Mouse (Mus musculus): ENCODE measurements around the gene Dnttip1.

DNA sequence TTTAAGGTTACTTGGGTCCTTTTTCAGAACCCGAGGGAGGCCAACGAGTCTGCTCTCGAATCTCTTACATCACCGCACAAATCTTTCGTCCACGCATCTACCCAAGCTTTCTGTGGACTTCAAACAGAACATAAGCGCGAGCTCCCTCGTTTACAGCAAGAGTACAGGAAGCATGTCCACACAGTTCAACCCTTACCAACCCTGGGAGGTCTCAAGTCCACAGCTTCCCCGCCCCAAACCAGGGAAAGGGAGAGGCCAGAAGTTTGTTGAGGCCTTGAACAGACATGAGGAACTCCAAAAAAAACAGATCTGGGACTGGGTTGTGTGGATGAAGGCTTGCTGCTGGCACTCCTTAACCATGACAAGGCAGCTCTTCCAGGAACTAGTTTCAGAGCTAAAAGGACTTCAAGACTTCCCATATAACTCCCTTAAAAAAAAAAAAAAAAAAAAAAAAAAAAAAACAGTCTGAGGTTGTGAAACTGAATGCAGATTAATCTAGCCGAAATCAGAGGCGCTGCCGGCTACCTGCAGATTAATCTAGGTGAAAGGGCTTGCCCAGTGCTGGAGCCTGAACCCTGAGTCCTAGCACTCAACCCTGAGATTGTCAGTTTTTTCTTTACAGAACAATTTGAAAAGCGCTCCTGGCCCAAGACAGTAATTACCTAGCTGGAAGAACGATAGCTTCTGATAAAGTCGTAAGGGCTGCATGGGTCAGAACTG, 57.6 kb downstream of the Dnttip1 start:
- TF ChIP-seq POLR2A (IDR thresholded peaks at IDR 0.05; ENCODE audit: control insufficient read depth, low read depth, low read length) (no peak), CTCF (IDR thresholded peaks at IDR 0.05; ENCODE audit: control insufficient read depth, insufficient read depth, insufficient replicate concordance, low read depth, low read length) (no peak)
